Mouse (Mus musculus) lung, postnatal 0 days (tissue): Measurements from ENCODE around the gene Atp2a2.

ENCODE experiments used
- CTCF ChIP-seq: IDR thresholded peaks from 2 replicates; pipeline ENCODE4 v1.5.1; 2016; ENCODE audit warnings: antibody characterized with exemption, mild to moderate bottlenecking
- EP300 ChIP-seq: IDR thresholded peaks from 2 replicates; pipeline ENCODE4 v1.6.1; 2016; ENCODE audit warnings: antibody characterized with exemption, mild to moderate bottlenecking, control low read depth

DNA sequence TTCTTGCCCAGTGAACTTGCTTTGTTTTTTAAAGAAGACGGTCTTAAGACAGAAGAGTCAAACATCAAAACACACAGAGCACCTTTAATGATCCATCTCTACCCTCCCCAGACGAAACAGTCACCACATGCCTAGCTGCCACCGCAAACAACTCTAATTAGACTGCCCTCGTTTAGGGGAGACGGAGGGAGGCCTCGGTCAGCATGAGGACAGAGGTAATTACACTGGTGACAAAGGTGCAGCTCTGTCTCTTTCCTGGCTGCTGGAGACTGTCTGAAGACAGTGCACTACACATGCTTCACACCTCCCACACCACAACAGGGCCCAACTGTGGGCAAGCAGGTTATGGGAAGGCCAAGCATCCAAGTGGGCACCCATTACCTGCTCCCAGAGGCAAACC is 45.8 kb upstream of the Atp2a2 start:
- TF ChIP-seq EP300 (no peak), CTCF (no peak)
